Mouse (Mus musculus) C2C12 (cell line): ENCODE data around the gene Ccdc120. TPM values are rescaled to one million over a fixed set of nuclear protein-coding genes. Genes with fewer than 3 reads are reported as not detected.
"Not testable (repeated sequence)": the region's sequence is repeated elsewhere in the genome, so short reads cannot be mapped to it uniquely, and the experiment has no call there.

Source experiments
- H3K27me3 ChIP-seq: one replicate; pipeline ENCODE4 v1.6.1; 2011; ENCODE audit not compliant: control insufficient read depth, insufficient read depth, insufficient read length
- H3K36me3 ChIP-seq: one replicate; pipeline ENCODE4 v1.6.1; 2011; ENCODE audit not compliant: control insufficient read depth, insufficient read depth
- H3K4me3 ChIP-seq: one replicate; pipeline ENCODE4 v1.5.1; 2011; ENCODE audit warnings: mild to moderate bottlenecking, control low read depth; ENCODE audit not compliant: poor library complexity, insufficient read depth, severe bottlenecking
- H3K79me2 ChIP-seq: one replicate; pipeline ENCODE4 v1.6.1; 2011; ENCODE audit not compliant: control insufficient read depth, insufficient read depth
- H3K79me3 ChIP-seq: one replicate; pipeline ENCODE4 v1.6.1; 2011; ENCODE audit warnings: low read depth, control low read depth
- H3ac ChIP-seq: one replicate; pipeline ENCODE3; 2011; ENCODE audit warnings: low read depth; ENCODE audit not compliant: control insufficient read depth, insufficient read length
- CEBPB ChIP-seq: IDR thresholded peaks from one replicate; pipeline ENCODE4 v1.6.1; 2011; ENCODE audit warnings: low read depth, mild to moderate bottlenecking, control low read depth, moderate library complexity
- CTCF ChIP-seq: IDR thresholded peaks from one replicate; pipeline ENCODE4 v1.5.1; 2011; ENCODE audit not compliant: control insufficient read depth, insufficient read depth, insufficient read length
- FOSL1 ChIP-seq: IDR thresholded peaks from one replicate; pipeline ENCODE4 v1.8.0; 2011; ENCODE audit warnings: mild to moderate bottlenecking, low read length; ENCODE audit not compliant: poor library complexity, insufficient read depth, severe bottlenecking
- MAX ChIP-seq: IDR thresholded peaks from one replicate; pipeline ENCODE4 v1.6.1; 2011; ENCODE audit warnings: mild to moderate bottlenecking, control low read depth
- MYOD1 ChIP-seq: IDR thresholded peaks from one replicate; pipeline ENCODE4 v1.6.1; 2011; ENCODE audit warnings: low read depth; ENCODE audit not compliant: control insufficient read depth, insufficient read length
- MYOG ChIP-seq: IDR thresholded peaks from one replicate; pipeline ENCODE4 v1.6.1; 2011; ENCODE audit not compliant: control insufficient read depth, insufficient read length; ENCODE audit errors: extremely low read depth
- USF1 ChIP-seq: IDR thresholded peaks from one replicate; pipeline ENCODE4 v1.6.1; 2011; ENCODE audit warnings: low read depth, mild to moderate bottlenecking, control low read depth, moderate library complexity
- polyA plus RNA-seq: library from polyadenylated mRNA; unstranded; fragments of >200 nt; fragmentation: generic; extraction: Trizol; gene quantifications from one replicate; pipeline ENCODE4 v1.2.1, GENCODE M21; 2012; ENCODE audit warnings: missing spikeins

Gene Ccdc120
- polyA plus RNA-seq, 1 experiment = 9.4 TPM

DNA sequence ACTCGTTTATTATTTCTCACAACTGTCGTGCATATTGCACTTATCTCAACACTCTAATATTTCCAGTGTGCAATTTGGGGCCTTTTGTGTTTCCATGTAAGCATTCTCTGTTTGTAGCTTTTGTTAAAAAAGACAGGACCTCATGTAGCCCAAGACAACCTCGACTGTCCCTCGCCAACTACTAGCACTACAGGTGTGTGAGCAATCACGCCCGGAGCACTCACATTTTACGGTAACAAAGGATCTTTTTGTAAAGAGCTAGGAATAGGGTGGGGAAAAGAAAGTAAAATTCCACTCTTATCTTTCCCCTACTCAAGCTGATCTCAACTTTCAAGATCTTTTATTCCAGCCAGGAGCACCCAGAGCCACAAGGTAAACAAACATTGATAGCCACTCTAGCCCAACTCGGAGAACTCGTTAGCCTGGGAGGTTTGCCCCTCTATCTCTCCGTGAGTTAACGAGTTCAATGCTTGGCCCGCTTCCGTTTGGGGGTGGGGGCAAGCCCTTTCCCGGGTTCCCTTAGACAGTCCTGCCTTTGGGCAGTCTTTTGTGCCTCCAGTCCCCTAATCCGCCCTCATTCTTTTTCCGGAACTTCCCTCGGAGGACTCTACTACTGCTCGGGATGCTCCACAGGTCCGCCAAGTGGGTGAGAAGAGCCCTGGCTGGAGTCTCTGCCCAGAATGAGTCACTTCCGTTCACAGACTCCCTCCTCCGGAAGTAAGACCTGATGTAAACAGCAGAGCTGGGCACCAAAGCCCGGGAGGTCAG is 29.0 kb downstream of the Ccdc120 start, which contains the start of gene Gm45208:
Gm45208 (plus strand) TSS at position 732 of the 768 bp plus-strand sequence.
- H3K27me3 ChIP-seq = no peaks in the 10 kb centered on the region
- peak within 1 kb of the TSS; percentile 41 for H3K4me3 ChIP-seq
- no peaks in the 10 kb centered on the region for H3K36me3 ChIP-seq
- H3ac ChIP-seq = peak within 1 kb of the TSS; percentile 80
- H3K79me3 ChIP-seq = no peaks in the 10 kb centered on the region
- TF ChIP-seq CEBPB (no peak), MYOD1 (no peak), CTCF (no peak), FOSL1 (no peak), MYOG (no peak), USF1 (no peak), MAX (no peak)
- peaks cover 8% of the 10 kb centered on the region for H3K79me2 ChIP-seq

DNA sequence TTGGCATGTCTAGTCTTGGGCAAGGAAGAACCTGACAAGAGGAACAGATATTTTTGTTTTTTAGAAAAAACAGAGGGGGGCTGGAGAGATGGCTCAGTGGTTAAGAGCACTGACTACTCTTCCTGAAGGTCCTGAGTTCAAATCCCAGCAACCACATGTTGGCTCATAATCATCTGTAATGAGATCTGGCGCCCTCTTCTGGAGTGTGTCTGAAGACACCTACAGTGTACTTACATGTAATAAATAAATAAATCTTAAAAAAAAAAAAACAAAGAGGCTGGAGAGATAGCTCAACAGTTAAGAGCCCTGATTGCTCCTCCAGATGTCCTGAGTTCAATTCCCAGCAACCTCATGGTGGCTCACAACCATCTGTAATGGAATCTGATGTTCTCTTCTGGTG is 34.6 kb downstream of the Ccdc120 start:
- H3K4me3 ChIP-seq, H3ac ChIP-seq, H3K79me2 ChIP-seq, H3K27me3 ChIP-seq, H3K36me3 ChIP-seq, H3K79me3 ChIP-seq: not testable (repeated sequence)

DNA sequence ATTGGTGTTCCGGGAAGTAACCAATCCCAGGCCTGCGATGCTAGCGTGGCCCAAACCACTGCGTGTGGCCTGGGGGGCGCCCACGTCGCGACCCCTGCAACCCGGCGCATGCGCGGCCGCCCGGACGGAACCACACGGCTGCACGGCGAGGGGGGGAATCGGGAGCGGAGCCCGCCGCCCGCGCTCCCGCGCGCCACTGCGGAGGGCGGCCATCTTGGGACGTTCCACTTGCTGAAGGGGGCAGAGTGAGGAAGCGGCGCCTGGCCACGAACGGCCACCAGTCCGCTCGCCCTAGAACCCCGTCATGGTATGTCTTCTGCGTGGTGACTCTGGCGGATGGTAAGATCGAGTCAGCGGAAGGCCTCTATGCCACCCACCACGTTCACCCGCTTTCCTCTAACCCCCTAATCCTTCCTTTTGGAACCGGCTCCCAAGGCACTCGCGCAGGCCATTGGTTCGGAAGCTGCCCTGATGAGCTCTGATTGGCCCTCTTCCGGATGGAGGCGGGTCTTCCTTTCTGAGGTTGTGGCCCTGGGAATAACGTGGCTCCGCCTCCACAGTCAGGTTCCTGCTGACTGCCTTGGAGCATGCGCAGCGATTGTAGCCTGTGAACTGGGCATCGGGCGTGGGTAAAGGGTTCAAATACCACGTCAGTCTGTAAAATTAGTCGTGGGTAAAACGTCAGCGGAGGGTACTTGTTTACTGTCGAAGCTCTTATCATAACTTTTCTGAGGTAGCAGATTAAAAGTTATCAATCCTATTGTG is 36.4 kb downstream of the Ccdc120 start, which contains the start of gene Wdr45:
Wdr45 (plus strand) TSS at position 199 of the 765 bp plus-strand sequence.
- not testable (repeated sequence) for H3K27me3 ChIP-seq, H3K79me2 ChIP-seq, H3K36me3 ChIP-seq, H3K79me3 ChIP-seq
- Histone ChIP-seq H3ac (peak within 1 kb of the TSS; percentile 52), H3K4me3 (peak within 1 kb of the TSS; percentile 30)

DNA sequence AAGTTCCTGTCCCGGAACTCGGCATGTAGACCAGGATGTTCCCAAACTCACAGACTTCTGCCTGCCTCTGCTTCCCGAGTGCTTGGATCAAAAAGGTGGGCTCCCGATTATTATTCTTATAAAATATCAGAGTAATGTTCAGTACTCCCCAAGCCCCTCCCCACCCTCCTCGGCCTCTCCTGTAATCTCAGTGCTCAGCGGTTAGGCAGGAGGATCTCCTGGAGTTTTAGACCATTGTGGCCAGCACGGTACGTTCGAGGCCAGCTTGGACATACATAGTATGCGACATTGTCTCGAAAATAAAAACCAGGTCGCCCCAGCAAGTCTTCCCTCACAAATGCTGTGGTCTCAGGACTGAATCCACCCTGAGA is 37.0 kb downstream of the Ccdc120 start:
- peak overlapping the region; percentile 30 for H3K4me3 ChIP-seq
- not testable (repeated sequence) for H3K79me3 ChIP-seq, H3K36me3 ChIP-seq, H3K79me2 ChIP-seq, H3K27me3 ChIP-seq
- peak overlapping the region; percentile 52 for H3ac ChIP-seq

DNA sequence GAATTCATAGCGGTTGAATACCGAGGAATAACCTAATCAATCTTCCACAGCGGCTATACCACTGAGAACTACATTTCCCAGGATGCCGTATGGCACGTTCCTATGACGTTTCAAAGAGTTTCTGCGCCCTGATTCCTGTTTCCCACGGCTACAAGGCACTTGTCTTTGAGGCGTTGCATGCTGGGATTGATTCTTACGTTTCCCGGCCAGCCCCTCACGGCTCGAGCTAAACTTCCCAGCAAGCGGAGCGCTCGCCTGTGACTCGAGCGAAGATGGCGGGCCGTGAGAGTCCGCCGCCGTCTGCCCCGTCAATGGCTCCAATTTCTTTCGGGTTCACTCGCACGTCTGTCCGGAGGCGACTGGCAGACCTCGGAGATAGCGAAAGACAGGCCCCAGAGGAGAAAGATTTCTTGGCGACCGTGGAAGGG is 53.7 kb downstream of the Ccdc120 start, which contains the start of gene Gpkow:
Gpkow (plus strand) TSS at position 178 of the 428 bp plus-strand sequence.
- no peaks in the 10 kb centered on the region for H3K27me3 ChIP-seq
- peaks cover 33% of the 10 kb centered on the region for H3K79me2 ChIP-seq
- H3K36me3 ChIP-seq = peaks cover 6% of the 10 kb centered on the region
- H3K79me3 ChIP-seq = peaks cover 18% of the 10 kb centered on the region
- no peak for TF ChIP-seq MYOD1
- no peak for TF ChIP-seq USF1
- no peak for TF ChIP-seq MYOG
- TF ChIP-seq CTCF = no peak
- no peak for TF ChIP-seq MAX
- TF ChIP-seq CEBPB = no peak
- no peak for TF ChIP-seq FOSL1
- H3K4me3 ChIP-seq = peak within 1 kb of the TSS; percentile 52
- peak within 1 kb of the TSS; percentile 57 for H3ac ChIP-seq

DNA sequence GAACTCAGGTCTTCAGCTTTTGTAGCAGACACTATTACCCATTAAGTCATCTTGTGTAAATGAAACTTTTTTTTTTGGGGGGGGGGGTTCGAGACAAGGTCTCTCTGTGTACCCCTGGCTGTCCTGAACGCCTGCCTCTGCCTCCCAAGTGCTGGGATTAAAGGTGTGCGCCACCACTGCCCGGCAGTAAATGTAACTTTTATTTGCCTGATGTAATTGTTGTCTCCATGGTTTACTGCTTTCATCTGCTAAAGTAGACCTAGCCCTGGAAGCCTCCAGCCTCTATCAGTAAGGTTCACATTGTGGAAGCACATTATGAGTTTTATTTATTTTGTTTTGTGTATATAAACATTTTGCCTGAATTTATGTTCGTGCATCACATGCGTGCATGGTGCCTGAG is 54.2 kb downstream of the Ccdc120 start:
- H3K4me3 ChIP-seq = no peak overlapping the region
- TF ChIP-seq MAX = no peak
- peaks cover 4% of the 10 kb centered on the region for H3K36me3 ChIP-seq
- no peaks in the 10 kb centered on the region for H3K27me3 ChIP-seq
- H3ac ChIP-seq = no peak overlapping the region
- peaks cover 18% of the 10 kb centered on the region for H3K79me3 ChIP-seq
- peaks cover 33% of the 10 kb centered on the region for H3K79me2 ChIP-seq

DNA sequence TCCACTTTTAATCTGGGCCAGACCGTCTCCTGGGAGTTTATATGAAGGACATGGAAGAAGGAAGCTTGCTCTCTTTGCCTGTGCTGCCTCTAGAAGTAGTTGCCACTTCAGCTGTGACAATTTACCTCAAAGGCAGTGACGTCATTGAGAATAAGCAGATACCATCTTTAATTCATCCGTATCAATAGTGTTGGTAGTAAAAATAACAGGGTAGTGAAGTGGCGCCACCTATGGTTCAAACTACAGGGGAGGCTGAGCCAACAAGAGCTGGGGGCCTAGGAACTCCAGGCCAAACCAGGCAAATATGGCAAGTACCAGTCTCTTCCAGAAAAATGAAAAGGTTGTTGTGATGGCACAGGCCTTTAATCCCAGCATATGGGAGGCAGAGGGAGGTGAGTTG is 57.8 kb downstream of the Ccdc120 start:
- Histone ChIP-seq H3K4me3 (no peak overlapping the region), H3ac (no peak overlapping the region), H3K36me3 (no peaks in the 10 kb centered on the region), H3K79me3 (peaks cover 8% of the 10 kb centered on the region), H3K79me2 (peaks cover 9% of the 10 kb centered on the region), H3K27me3 (no peaks in the 10 kb centered on the region)
- no peak for TF ChIP-seq MYOD1
- no peak for TF ChIP-seq MAX
- TF ChIP-seq FOSL1 = no peak
- TF ChIP-seq CTCF = no peak
- no peak for TF ChIP-seq USF1
- TF ChIP-seq CEBPB = no peak
- TF ChIP-seq MYOG = no peak
